Mouse (Mus musculus) left cerebral cortex, adult 6 months (tissue): Measurements from ENCODE around the gene Col24a1. TPM values are rescaled to one million over a fixed set of nuclear protein-coding genes. Genes with fewer than 3 reads are reported as not detected.

Experiments used
- long read RNA-seq, 2 experiments: library from polyadenylated mRNA; unstranded; transcript quantifications; one replicate each; pipeline ENCODE4 v2.0.0; 2019 to 2020
- polyA plus RNA-seq: library from polyadenylated mRNA; unstranded; fragments of <200 nt; fragmentation: Nextera tagmentation; gene quantifications from 2 replicates; pipeline ENCODE4 v1.2.3, GENCODE M21; 2021

The Col24a1 gene
- polyA plus RNA-seq = 0.05 and 0.36 TPM in 2 replicates
- long read RNA-seq, experiment 1, partial matches to known transcripts = 5 of 6 reads
- long read RNA-seq, experiment 1, other reads (novel, unspliced or antisense) = 1 of 6 reads
- long read RNA-seq, experiment 2, partial matches to known transcripts = 0 of 1 reads
- long read RNA-seq, experiment 2, other reads (novel, unspliced or antisense) = 0 of 1 reads

DNA sequence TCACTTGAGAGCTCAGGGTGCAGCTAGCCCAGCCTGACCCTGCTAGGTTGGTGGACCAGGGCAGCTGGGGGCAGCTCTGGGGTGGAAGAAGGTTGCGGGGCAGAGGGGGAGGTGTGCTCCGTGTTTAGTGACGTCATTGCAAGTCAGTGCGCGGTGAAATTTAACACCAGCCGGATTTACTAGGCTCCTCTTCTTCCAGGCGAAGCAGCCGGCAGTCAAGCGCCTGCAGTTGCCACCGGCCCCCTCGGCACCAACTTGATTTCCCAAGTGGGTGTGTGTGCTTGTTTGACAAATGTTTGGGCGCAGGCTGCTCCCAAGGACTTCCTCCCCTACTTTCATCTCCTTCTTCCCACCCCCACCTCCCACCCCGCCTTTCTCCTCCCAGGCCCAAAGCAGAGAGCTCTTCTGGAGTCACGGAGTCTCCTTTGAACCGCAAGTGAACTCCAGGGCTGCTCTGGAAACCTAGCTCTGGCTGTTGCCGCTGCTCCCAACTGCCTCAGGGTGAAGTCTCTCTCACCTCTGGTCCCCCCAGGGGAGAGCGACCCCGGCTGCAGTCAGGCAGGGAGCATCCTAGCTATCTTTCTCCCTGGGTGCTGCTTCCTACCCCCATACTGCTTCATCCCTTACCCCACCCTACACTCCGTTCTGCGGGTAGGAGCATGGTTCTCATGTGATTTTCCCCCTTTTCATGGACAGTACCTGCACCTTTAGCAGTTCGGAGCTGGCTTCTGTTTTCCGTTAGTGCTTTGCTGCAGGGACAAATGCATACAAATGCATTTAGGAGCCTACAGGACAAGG lies at the start of gene Col24a1:
Gene Col24a1 (plus strand): TSS at position 136 of the 798 bp plus-strand sequence.

DNA sequence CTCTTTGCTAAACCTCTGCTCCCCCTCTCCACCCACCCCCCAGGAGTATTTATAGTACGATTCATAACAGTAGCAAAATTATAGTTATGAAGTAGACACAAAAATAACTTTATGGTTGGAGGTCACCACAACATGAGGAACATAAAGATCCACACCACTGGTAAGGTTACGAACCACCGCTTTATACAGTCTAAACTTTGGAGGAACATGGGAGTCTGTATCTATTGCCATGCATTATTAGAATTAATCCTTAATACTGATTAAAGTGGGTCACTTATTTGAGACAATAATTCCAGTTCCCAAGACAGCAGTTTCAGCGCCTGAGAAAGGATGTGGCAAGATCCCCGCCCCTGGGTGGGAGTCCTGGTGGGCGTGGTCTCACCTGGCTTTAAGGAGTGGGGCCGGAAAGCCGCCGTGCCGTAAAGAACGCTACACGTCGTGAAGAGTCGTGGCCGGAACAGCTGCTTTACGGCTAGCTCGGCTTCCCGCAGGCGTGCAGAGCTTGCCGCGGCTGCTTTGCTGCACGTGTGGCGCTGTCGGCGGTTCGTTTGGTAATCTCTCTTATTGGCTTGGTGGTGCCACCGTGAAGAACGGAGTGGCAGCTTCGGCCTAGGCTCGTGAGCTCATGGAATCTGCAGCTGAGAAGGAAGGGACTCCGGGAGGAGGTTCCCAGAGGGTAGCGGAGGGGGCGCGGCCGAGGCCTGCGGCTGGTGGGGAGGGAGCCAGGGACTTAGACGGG lies 283.6 kb downstream of the Col24a1 start, which contains the start of gene Znhit6:
Gene Znhit6 (plus strand): TSS at position 463 of the 739 bp plus-strand sequence.

Other genes with a start within 250 kb of the Col24a1 start
- gene Clca2, start 193.0 kb upstream of the Col24a1 start, polyA plus RNA-seq = not detected in 2 replicates
- gene Odf2l, start 173.9 kb upstream of the Col24a1 start, polyA plus RNA-seq = 4.2 and 4.8 TPM in 2 replicates